Mouse (Mus musculus) heart, adult 2 months (tissue): ENCODE results near the gene Cd84.

Experiments used
- CTCF ChIP-seq: fragments of 200-600 bp; IDR thresholded peaks from 2 replicates; pipeline ENCODE4 v1.8.1; 2022; ENCODE audit warnings: antibody characterized with exemption, mild to moderate bottlenecking, moderate library complexity
- EP300 ChIP-seq: fragments of 200-500 bp; IDR thresholded peaks from 2 replicates; pipeline ENCODE4 v1.6.1; 2011; ENCODE audit warnings: low read depth, low read length, control low read depth; ENCODE audit not compliant: insufficient read depth

GRCm38 (mm10) chr1:171865467-171865866, 26.0 kb downstream of the Cd84 start:
- TF ChIP-seq CTCF (no peak), EP300 (no peak)
